ENCODE assay signal across 21 mouse cellular contexts in genomic region chr5:64083447-64084359, GRCm38 (mm10). TPM values are rescaled to one million over a fixed set of nuclear protein-coding genes. Genes with fewer than 3 reads are reported as not detected.
A peak's percentile ranks its signal among the peaks of the same experiment; 100 is the strongest.
DNase-seq lines count a peak whose midpoint lies in the region; ATAC-seq and TF ChIP-seq lines count a peak whose summit lies in the region.
"Had no signal": no experiment of that assay in that cellular context is flagged by ENCODE, and none has a peak within 500 bp of the region (broad histone marks: within the 10 kb centered on the region; RNA-seq: fewer than 3 reads in every experiment).

No protein-coding gene starts in this region.

- in situ Hi-C loops in CH12.LX (cut with MboI; ENCODE audit: low pct_ligation_motif_present, low pct_unique_long_range_greater_than_20kb, low sequenced_read_pairs): no loop called here

- 76% methylated on average over 15 of the region's 15 CpGs for WGBS in hindbrain, embryonic 13.5 days
- 86% methylated on average over 15 of the region's 15 CpGs for WGBS in hindbrain, embryonic 10.5 days
- WGBS in neural tube, embryonic 14.5 days: 67% methylated on average over 15 of the region's 15 CpGs
- WGBS in liver, embryonic 12.5 days (ENCODE audit: insufficient replicate concordance): 73% methylated on average over 15 of the region's 15 CpGs

- no peaks in the 10 kb centered on the region for H3K36me3 ChIP-seq in hindbrain, embryonic 13.5 days
- H3K36me3 ChIP-seq in hindbrain, embryonic 10.5 days: no peaks in the 10 kb centered on the region
- no peaks in the 10 kb centered on the region for H3K36me3 ChIP-seq in CH12.LX (replicated peaks in 1 of 2; ENCODE audit: control insufficient read depth in 1 of 2, insufficient read depth in 1 of 2, low read length in 1 of 2)
- no peaks in the 10 kb centered on the region for H3K36me3 ChIP-seq in neural tube, embryonic 14.5 days (ENCODE audit: control insufficient read depth, insufficient read depth, low read length)
- H3K36me3 ChIP-seq in liver, embryonic 12.5 days: no peaks in the 10 kb centered on the region
- H3K36me3 ChIP-seq: embryonic facial prominence, embryonic 13.5 days; G1E; liver, embryonic 15.5 days; midbrain, embryonic 12.5 days; stomach, embryonic 15.5 days had no signal

- H3K4me2 ChIP-seq in hindbrain, embryonic 13.5 days: no peak overlapping the region
- no peak overlapping the region for H3K4me2 ChIP-seq in CH12.LX (ENCODE audit: insufficient read depth, low read depth, poor library complexity, severe bottlenecking)
- no peak overlapping the region for H3K4me2 ChIP-seq in neural tube, embryonic 14.5 days (ENCODE audit: low read depth, low read length)
- no peak overlapping the region for H3K4me2 ChIP-seq in liver, embryonic 12.5 days
- H3K4me2 ChIP-seq: embryonic facial prominence, embryonic 13.5 days; heart, embryonic 11.5 days; liver, embryonic 15.5 days; midbrain, embryonic 12.5 days; stomach, embryonic 15.5 days had no signal

- no peak for TF ChIP-seq RAD21 in CH12.LX (IDR thresholded peaks at IDR 0.05; ENCODE audit: low read depth, low read length)

- H3K4me1 ChIP-seq in hindbrain, embryonic 13.5 days (replicated peaks): no peaks in the 10 kb centered on the region; the same call in 1 of the 2 replicates
- peaks cover 8% of the 10 kb centered on the region; the same call in 1 of the 2 replicates for H3K4me1 ChIP-seq in hindbrain, embryonic 10.5 days (replicated peaks)
- H3K4me1 ChIP-seq in CH12.LX (ENCODE audit: control insufficient read depth in 1 of 2, insufficient read depth in 2 of 2): peaks cover 0 to 28% of the 10 kb centered on the region in 2 experiments; a peak in 2 of 4 replicates
- H3K4me1 ChIP-seq in neural tube, embryonic 14.5 days (ENCODE audit: control insufficient read depth, insufficient read depth, low read length): no peaks in the 10 kb centered on the region
- H3K4me1 ChIP-seq in liver, embryonic 12.5 days: no peaks in the 10 kb centered on the region
- H3K4me1 ChIP-seq: liver, embryonic 15.5 days; stomach, embryonic 15.5 days had no signal

- TF ChIP-seq POLR2A in CH12.LX (IDR thresholded peaks at IDR 0.05; ENCODE audit: low read depth, low read length): no peak

- TF ChIP-seq CTCF in CH12.LX (conservative IDR thresholded peaks at IDR 0.05 in 1 of 2, IDR thresholded peaks at IDR 0.05 in 1 of 2; ENCODE audit: low read depth in 2 of 2, low read length in 2 of 2): no peak

- no peaks in the 10 kb centered on the region for H3K9me3 ChIP-seq in hindbrain, embryonic 13.5 days
- H3K9me3 ChIP-seq in hindbrain, embryonic 10.5 days: no peaks in the 10 kb centered on the region
- no peaks in the 10 kb centered on the region for H3K9me3 ChIP-seq in CH12.LX (replicated peaks; ENCODE audit: low read length)
- H3K9me3 ChIP-seq in neural tube, embryonic 14.5 days (ENCODE audit: control insufficient read depth, low read length): no peaks in the 10 kb centered on the region
- H3K9me3 ChIP-seq in liver, embryonic 12.5 days (replicated peaks): no peaks in the 10 kb centered on the region
- H3K9me3 ChIP-seq: embryonic facial prominence, embryonic 13.5 days; G1E; liver, embryonic 15.5 days; midbrain, embryonic 12.5 days; stomach, embryonic 15.5 days had no signal

- no peaks in the 10 kb centered on the region for H3K79me2 ChIP-seq in CH12.LX (replicated peaks; ENCODE audit: control insufficient read depth, extremely low read depth, insufficient read depth, poor library complexity, severe bottlenecking)

- 0 out of 2 replicates have a peak, but pooled peaks have one; percentile 50 for ATAC-seq in hindbrain, embryonic 13.5 days (ENCODE audit: low FRiP score)
- peak; percentile 74 for ATAC-seq in neural tube, embryonic 14.5 days (ENCODE audit: low read depth)
- no peak for ATAC-seq in liver, embryonic 12.5 days
- ATAC-seq: forebrain, embryonic 16.5 days had no signal

- H3K9ac ChIP-seq in hindbrain, embryonic 13.5 days: no peak overlapping the region
- H3K9ac ChIP-seq in CH12.LX (ENCODE audit: insufficient read depth, low read depth): no peak overlapping the region
- H3K9ac ChIP-seq in neural tube, embryonic 14.5 days (replicated peaks; ENCODE audit: low read depth, low read length): no peak overlapping the region
- H3K9ac ChIP-seq in liver, embryonic 12.5 days: no peak overlapping the region
- H3K9ac ChIP-seq: embryonic facial prominence, embryonic 13.5 days; liver, embryonic 15.5 days; midbrain, embryonic 12.5 days; stomach, embryonic 15.5 days had no signal

- no peak for DNase-seq in hindbrain, embryonic 10.5 days (ENCODE audit: low spot score)
- DNase-seq in A20 (ENCODE audit: low read depth, low spot score) (peak; percentile 32), CH12.LX (ENCODE audit: extremely low read depth) (peak; percentile 33)
- no peak for DNase-seq in right cerebral cortex, postnatal 4 days
- DNase-seq: cerebellum, adult 11-12 months; cerebellum, postnatal 14 days; heart, postnatal 10 days; kidney, adult 2 months; kidney, postnatal 10 days; right cerebral cortex, postnatal 14 days had no signal

- dilution Hi-C loops in CH12.LX (cut with MboI; ENCODE audit: extremely low pct_ligation_motif_present, extremely low pct_unique_long_range_greater_than_20kb, low sequenced_read_pairs): no loop called here

- H3K27me3 ChIP-seq in hindbrain, embryonic 13.5 days: no peaks in the 10 kb centered on the region
- no peaks in the 10 kb centered on the region for H3K27me3 ChIP-seq in hindbrain, embryonic 10.5 days (ENCODE audit: insufficient read depth, poor library complexity, severe bottlenecking)
- no peaks in the 10 kb centered on the region for H3K27me3 ChIP-seq in CH12.LX (replicated peaks)
- no peaks in the 10 kb centered on the region for H3K27me3 ChIP-seq in neural tube, embryonic 14.5 days (ENCODE audit: control insufficient read depth, insufficient read depth, low read length)
- H3K27me3 ChIP-seq in liver, embryonic 12.5 days (replicated peaks): no peaks in the 10 kb centered on the region
- H3K27me3 ChIP-seq: embryonic facial prominence, embryonic 13.5 days; liver, embryonic 15.5 days; midbrain, embryonic 12.5 days; stomach, embryonic 15.5 days had no signal

- peak overlapping the region; percentile 52; the same call in 1 of the 2 replicates for H3K27ac ChIP-seq in hindbrain, embryonic 13.5 days
- no peak overlapping the region for H3K27ac ChIP-seq in hindbrain, embryonic 10.5 days
- H3K27ac ChIP-seq in CH12.LX (ENCODE audit: insufficient read depth, low read depth): no peak overlapping the region
- 0 out of 2 replicates have a peak overlapping the region, but pooled peaks have one; percentile 28 for H3K27ac ChIP-seq in neural tube, embryonic 14.5 days (ENCODE audit: low read depth, low read length)
- no peak overlapping the region for H3K27ac ChIP-seq in liver, embryonic 12.5 days
- H3K27ac ChIP-seq: embryonic facial prominence, embryonic 13.5 days; liver, embryonic 15.5 days; macrophage; midbrain, embryonic 12.5 days; stomach, embryonic 15.5 days had no signal

- no peak for TF ChIP-seq EP300 in CH12.LX (IDR thresholded peaks at IDR 0.05; ENCODE audit: low read length)

- H3K4me3 ChIP-seq in hindbrain, embryonic 13.5 days: no peak overlapping the region
- no peak overlapping the region for H3K4me3 ChIP-seq in hindbrain, embryonic 10.5 days
- H3K4me3 ChIP-seq in CH12.LX (replicated peaks in 1 of 3; ENCODE audit: low read depth in 2 of 3, low read length in 2 of 3, poor library complexity in 1 of 3): no peak overlapping the region
- no peak overlapping the region for H3K4me3 ChIP-seq in neural tube, embryonic 14.5 days (ENCODE audit: low read depth, low read length)
- no peak overlapping the region for H3K4me3 ChIP-seq in liver, embryonic 12.5 days
- H3K4me3 ChIP-seq: embryonic facial prominence, embryonic 13.5 days; liver, embryonic 15.5 days; midbrain, embryonic 12.5 days; stomach, embryonic 15.5 days had no signal

TF ChIP-seq in CH12.LX, 34 proteins besides CTCF, POLR2A, EP300 and RAD21:
- no peak for TF ChIP-seq HCFC1 (IDR thresholded peaks at IDR 0.05; ENCODE audit: low read depth, low read length)
- no peak for TF ChIP-seq ELF1 (IDR thresholded peaks at IDR 0.05; ENCODE audit: low read depth, low read length)
- TF ChIP-seq NELFE (IDR thresholded peaks at IDR 0.05; ENCODE audit: low read depth, low read length): no peak
- no peak for TF ChIP-seq UBTF (IDR thresholded peaks at IDR 0.05; ENCODE audit: low read depth, low read length)
- TF ChIP-seq ZC3H11A (IDR thresholded peaks at IDR 0.05; ENCODE audit: low read depth, low read length): no peak
- TF ChIP-seq BHLHE40 (IDR thresholded peaks at IDR 0.05; ENCODE audit: low read depth, low read length): no peak
- no peak for TF ChIP-seq JUND (conservative IDR thresholded peaks at IDR 0.05; ENCODE audit: low read depth, low read length)
- TF ChIP-seq CHD2 (IDR thresholded peaks at IDR 0.05; ENCODE audit: low read length): no peak
- TF ChIP-seq PAX5 (IDR thresholded peaks at IDR 0.05; ENCODE audit: low read length): no peak
- no peak for TF ChIP-seq TCF12 (IDR thresholded peaks at IDR 0.05; ENCODE audit: low read depth, low read length)
- TF ChIP-seq KAT2A (IDR thresholded peaks at IDR 0.05; ENCODE audit: insufficient replicate concordance, low read length): no peak
- TF ChIP-seq ZNF384 (IDR thresholded peaks at IDR 0.05; ENCODE audit: low read depth, low read length): no peak
- no peak for TF ChIP-seq ZKSCAN1 (IDR thresholded peaks at IDR 0.05; ENCODE audit: borderline replicate concordance, low read depth, low read length)
- TF ChIP-seq POLR2AphosphoS2 (IDR thresholded peaks at IDR 0.05; ENCODE audit: low read depth, low read length): no peak

RNA-seq across cellular contexts. Expression of gene Pgm2, which starts 9.0 kb away (rescaled TPM):
- 23.4 and 24.0 TPM in 2 replicates for polyA plus RNA-seq in hindbrain, embryonic 13.5 days (2015; fragmentation: Nextera tagmentation; extraction: Ambion mirVana)
- polyA plus RNA-seq in hindbrain, embryonic 10.5 days (2016; fragmentation: Nextera tagmentation; extraction: Ambion mirVana): 22.6 and 26.0 TPM in 2 replicates
- 8.6 and 9.8 TPM in 2 replicates for total RNA-seq in CH12.LX (2012; rRNA removed)
- 19.3 and 22.5 TPM in 2 replicates for total RNA-seq in CH12.LX (2014; rRNA removed)
- polyA plus RNA-seq in CH12.LX (2012; ENCODE audit: insufficient read length, low read depth): 27.2 and 28.2 TPM in 2 replicates
- polyA plus RNA-seq in neural tube, embryonic 14.5 days (2014; fragmentation: Nextera tagmentation; extraction: Ambion mirVana): 18.4 and 19.4 TPM in 2 replicates
- 32.3 and 34.3 TPM in 2 replicates for polyA plus RNA-seq in liver, embryonic 12.5 days (2016; fragmentation: Nextera tagmentation; extraction: Ambion mirVana)

Comparison
In these comparisons a context has a peak if more than half of its experiments do, and no peak if none do; other contexts are left out.
1. H3K27ac ChIP-seq: peak in hindbrain, embryonic 13.5 days (single experiment) and neural tube, embryonic 14.5 days (single experiment); none in hindbrain, embryonic 10.5 days (single experiment), CH12.LX (single experiment) and liver, embryonic 12.5 days (single experiment).
2. DNase-seq: peak in A20 (single experiment) and CH12.LX (single experiment); none in hindbrain, embryonic 10.5 days (single experiment) and right cerebral cortex, postnatal 4 days (single experiment).